Mouse (Mus musculus): Measurements from ENCODE around the gene Olfr1371.

DNA sequence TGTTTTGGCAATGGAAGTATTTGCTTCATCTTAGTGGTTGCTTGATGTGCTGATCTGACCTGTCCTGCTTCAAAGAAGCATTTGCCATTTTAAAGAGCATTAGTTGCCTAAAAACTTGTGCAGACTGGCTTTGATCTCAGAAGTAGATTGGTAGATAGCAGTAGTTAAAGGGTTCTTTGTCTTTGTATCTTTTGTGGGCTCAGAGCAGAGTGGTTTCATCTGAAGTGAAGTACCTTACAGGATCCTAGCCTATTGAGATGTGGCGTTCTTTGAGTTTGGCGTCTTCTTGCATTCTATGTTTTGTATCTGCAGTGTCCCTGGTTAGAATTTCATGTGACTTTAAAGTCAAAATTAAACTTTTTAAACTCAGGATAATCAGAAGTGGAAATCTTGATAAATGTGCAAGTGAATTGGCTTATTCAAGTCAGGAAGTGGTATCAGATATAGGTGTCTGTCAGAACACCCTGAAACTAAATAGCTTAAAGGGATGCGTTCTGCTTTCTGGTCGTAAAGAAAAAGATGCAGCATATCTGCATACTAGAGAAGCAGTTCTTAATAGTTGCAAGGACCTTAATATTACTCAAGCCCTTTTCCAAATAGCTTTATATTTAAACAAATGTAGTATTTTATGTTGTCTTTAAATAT, 27.2 kb upstream of the Olfr1371 start:
- TF ChIP-seq CTCF (IDR thresholded peaks at IDR 0.05; ENCODE audit: insufficient read depth, low read depth, low read length) (no peak), POLR2A (IDR thresholded peaks at IDR 0.05; ENCODE audit: insufficient read depth, low read depth, low read length) (no peak)
